Mouse (Mus musculus) megakaryocyte, embryonic 14.5 days (primary cell): Measurements from ENCODE around the gene Wipf3. TPM values are rescaled to one million over a fixed set of nuclear protein-coding genes. Genes with fewer than 3 reads are reported as not detected.

Source experiments
- H3K27me3 ChIP-seq: replicated peaks from 2 replicates; pipeline ENCODE3; 2012; ENCODE audit warnings: inconsistent platforms
- H3K36me3 ChIP-seq: replicated peaks from 2 replicates; pipeline ENCODE3; 2012; ENCODE audit warnings: low read length, inconsistent platforms, mixed read lengths
- H3K4me1 ChIP-seq: 2 replicates; pipeline ENCODE4 v1.6.1; 2012; ENCODE audit warnings: inconsistent platforms
- H3K4me3 ChIP-seq: replicated peaks from 2 replicates; pipeline ENCODE3; 2012; ENCODE audit warnings: moderate library complexity, mild to moderate bottlenecking, inconsistent platforms
- H3K9me3 ChIP-seq: 2 replicates; pipeline ENCODE4 v1.6.1; 2012; ENCODE audit warnings: inconsistent platforms
- FLI1 ChIP-seq: IDR thresholded peaks from 2 replicates; pipeline ENCODE4 v1.6.1; 2012; ENCODE audit warnings: low read length, inconsistent platforms, mixed read lengths
- GATA1 ChIP-seq: IDR thresholded peaks from 3 replicates; pipeline ENCODE4 v1.6.1; 2012; ENCODE audit warnings: mixed read lengths, low read length, inconsistent platforms, borderline replicate concordance
- polyA plus RNA-seq: library from polyadenylated mRNA; stranded (reverse); fragments of >175 nt; gene quantifications from 2 replicates; pipeline ENCODE4 v1.2.3, GENCODE M21; 2012; ENCODE audit warnings: low replicate concordance; ENCODE audit not compliant: insufficient read depth

Wipf3 gene
- polyA plus RNA-seq, 1 experiment, result 1.1 TPM

- H3K27me3 ChIP-seq, result peaks cover 21% of the 10 kb centered on the region
- H3K4me1 ChIP-seq, result peaks cover 17% of the 10 kb centered on the region
- H3K36me3 ChIP-seq, result no peaks in the 10 kb centered on the region
- H3K4me3 ChIP-seq, result no peak overlapping the region
- H3K9me3 ChIP-seq, result no peaks in the 10 kb centered on the region
- TF ChIP-seq FLI1, result no peak
- TF ChIP-seq GATA1, result no peak
Measured at GRCm38 (mm10) chr6:54444086-54444485, 14.7 kb downstream of the Wipf3 start.

- Histone ChIP-seq H3K36me3 (no peaks in the 10 kb centered on the region), H3K27me3 (peaks cover 31% of the 10 kb centered on the region), H3K9me3 (no peaks in the 10 kb centered on the region), H3K4me3 (no peak overlapping the region), H3K4me1 (peaks cover 17% of the 10 kb centered on the region)
- TF ChIP-seq FLI1, result no peak
- no peak for TF ChIP-seq GATA1
Measured at GRCm38 (mm10) chr6:54445249-54445818, 15.9 kb downstream of the Wipf3 start.

- TF ChIP-seq GATA1 (no peak), FLI1 (no peak)
- H3K36me3 ChIP-seq, result no peaks in the 10 kb centered on the region
- no peaks in the 10 kb centered on the region for H3K9me3 ChIP-seq
- peaks cover 41% of the 10 kb centered on the region for H3K27me3 ChIP-seq
- peaks cover 20% of the 10 kb centered on the region for H3K4me1 ChIP-seq
- H3K4me3 ChIP-seq, result no peak overlapping the region
Measured at GRCm38 (mm10) chr6:54447353-54447752, 17.9 kb downstream of the Wipf3 start.

- Histone ChIP-seq H3K27me3 (peaks cover 17% of the 10 kb centered on the region), H3K36me3 (no peaks in the 10 kb centered on the region), H3K4me3 (no peak overlapping the region), H3K4me1 (peaks cover 53% of the 10 kb centered on the region), H3K9me3 (peaks cover 8% of the 10 kb centered on the region; the same call in 1 of the 2 replicates)
- no peak for TF ChIP-seq FLI1
- TF ChIP-seq GATA1, result no peak
Measured at GRCm38 (mm10) chr6:54459661-54460060, 30.3 kb downstream of the Wipf3 start.

GRCm38 (mm10) chr6:54460172-54460914 is 30.9 kb downstream of the Wipf3 start:
- TF ChIP-seq FLI1, result no peak
- no peak for TF ChIP-seq GATA1
- no peak overlapping the region for H3K4me3 ChIP-seq

GRCm38 (mm10) chr6:54460915-54461671 is 31.7 kb downstream of the Wipf3 start:
- no peak overlapping the region for H3K4me3 ChIP-seq
- H3K4me1 ChIP-seq, result peaks cover 58% of the 10 kb centered on the region
- H3K36me3 ChIP-seq, result no peaks in the 10 kb centered on the region
- H3K9me3 ChIP-seq, result peaks cover 8% of the 10 kb centered on the region; the same call in 1 of the 2 replicates
- H3K27me3 ChIP-seq, result peaks cover 17% of the 10 kb centered on the region
- TF ChIP-seq GATA1 (no peak), FLI1 (no peak)

More at GRCm38 (mm10) chr6:54460172-54460914, 30.9 kb downstream of the Wipf3 start:
- Histone ChIP-seq H3K27me3 (peaks cover 17% of the 10 kb centered on the region), H3K9me3 (peaks cover 8% of the 10 kb centered on the region; the same call in 1 of the 2 replicates), H3K4me1 (peaks cover 55% of the 10 kb centered on the region), H3K36me3 (no peaks in the 10 kb centered on the region)

GRCm38 (mm10) chr6:54462766-54463165 is 33.4 kb downstream of the Wipf3 start:
- H3K4me3 ChIP-seq, result no peak overlapping the region
- peaks cover 8% of the 10 kb centered on the region; the same call in 1 of the 2 replicates for H3K9me3 ChIP-seq
- peaks cover 59% of the 10 kb centered on the region for H3K4me1 ChIP-seq
- peaks cover 14% of the 10 kb centered on the region for H3K27me3 ChIP-seq
- H3K36me3 ChIP-seq, result no peaks in the 10 kb centered on the region
- no peak for TF ChIP-seq FLI1
- TF ChIP-seq GATA1, result no peak

GRCm38 (mm10) chr6:54463701-54464458 is 34.5 kb downstream of the Wipf3 start:
- H3K4me3 ChIP-seq, result peak overlapping the region; percentile 14
- H3K36me3 ChIP-seq, result no peaks in the 10 kb centered on the region
- H3K27me3 ChIP-seq, result peaks cover 15% of the 10 kb centered on the region
- TF ChIP-seq FLI1 (no peak), GATA1 (no peak)
- H3K4me1 ChIP-seq, result peaks cover 55% of the 10 kb centered on the region
- H3K9me3 ChIP-seq, result peaks cover 8% of the 10 kb centered on the region; the same call in 1 of the 2 replicates

- Histone ChIP-seq H3K36me3 (no peaks in the 10 kb centered on the region), H3K4me1 (peaks cover 49% of the 10 kb centered on the region), H3K27me3 (peaks cover 20% of the 10 kb centered on the region), H3K9me3 (peaks cover 8% of the 10 kb centered on the region; the same call in 1 of the 2 replicates), H3K4me3 (no peak overlapping the region)
- no peak for TF ChIP-seq FLI1
- no peak for TF ChIP-seq GATA1
Measured at GRCm38 (mm10) chr6:54464926-54465325, 35.5 kb downstream of the Wipf3 start.
